Mouse (Mus musculus): ENCODE results near the gene Snapc2. TPM values are rescaled to one million over a fixed set of nuclear protein-coding genes. Genes with fewer than 3 reads are reported as not detected.

The Snapc2 gene
- total and polyA plus RNA-seq, 2 experiments from 2014 or later: 26.7 to 84.9 TPM

GRCm38 (mm10) chr8:4227919-4228318 lies 25.0 kb upstream of the Snapc2 start:
- Histone ChIP-seq H3K4me2 (ENCODE audit: low read depth, low read length) (no peak overlapping the region), H3K9me3 (replicated peaks; ENCODE audit: control insufficient read depth, low read length) (no peaks in the 10 kb centered on the region), H3K9ac (replicated peaks; ENCODE audit: low read depth, low read length) (no peak overlapping the region), H3K27ac (ENCODE audit: low read depth) (no peak overlapping the region), H3K36me3 (replicated peaks; ENCODE audit: control insufficient read depth, insufficient read depth, low read length) (no peaks in the 10 kb centered on the region), H3K4me1 (ENCODE audit: control insufficient read depth, insufficient read depth) (0 out of 2 replicates have a peak, but pooled peaks cover 5% of the 10 kb centered on the region), H3K4me3 (ENCODE audit: low read depth, low read length) (no peak overlapping the region), H3K27me3 (ENCODE audit: control insufficient read depth, insufficient read depth, low read length) (peaks cover 29% of the 10 kb centered on the region)
- ATAC-seq (ENCODE audit: insufficient read depth, low read depth) (no peak), DNase-seq (ENCODE audit: low spot score) (no peak)
- TF ChIP-seq CTCF (IDR thresholded peaks at IDR 0.05; ENCODE audit: low read depth): no peak
- TF ChIP-seq EP300 (IDR thresholded peaks at IDR 0.05; ENCODE audit: low read depth): no peak
- WGBS: 89% methylated on average over 4 of the region's 4 CpGs

GRCm38 (mm10) chr8:4229784-4230183 lies 23.1 kb upstream of the Snapc2 start:
- TF ChIP-seq EP300 (IDR thresholded peaks at IDR 0.05; ENCODE audit: low read depth): no peak
- TF ChIP-seq CTCF (IDR thresholded peaks at IDR 0.05; ENCODE audit: low read depth): no peak
- Histone ChIP-seq H3K27me3 (ENCODE audit: control insufficient read depth, insufficient read depth, low read length) (peaks cover 29% of the 10 kb centered on the region), H3K27ac (ENCODE audit: low read depth) (no peak overlapping the region), H3K9ac (replicated peaks; ENCODE audit: low read depth, low read length) (no peak overlapping the region), H3K4me3 (ENCODE audit: low read depth, low read length) (no peak overlapping the region), H3K36me3 (replicated peaks; ENCODE audit: control insufficient read depth, insufficient read depth, low read length) (no peaks in the 10 kb centered on the region), H3K9me3 (replicated peaks; ENCODE audit: control insufficient read depth, low read length) (no peaks in the 10 kb centered on the region), H3K4me2 (ENCODE audit: low read depth, low read length) (no peak overlapping the region), H3K4me1 (ENCODE audit: control insufficient read depth, insufficient read depth) (0 out of 2 replicates have a peak, but pooled peaks cover 5% of the 10 kb centered on the region)
- no peak for ATAC-seq (ENCODE audit: insufficient read depth, low read depth)
- 59% methylated on average over 5 of the region's 5 CpGs for WGBS
- DNase-seq (ENCODE audit: low spot score): no peak

GRCm38 (mm10) chr8:4230612-4231351 lies 22.1 kb upstream of the Snapc2 start:
- Histone ChIP-seq H3K27ac (ENCODE audit: low read depth) (no peak overlapping the region), H3K4me1 (ENCODE audit: control insufficient read depth, insufficient read depth) (0 out of 2 replicates have a peak, but pooled peaks cover 5% of the 10 kb centered on the region), H3K36me3 (replicated peaks; ENCODE audit: control insufficient read depth, insufficient read depth, low read length) (no peaks in the 10 kb centered on the region), H3K27me3 (ENCODE audit: control insufficient read depth, insufficient read depth, low read length) (peaks cover 29% of the 10 kb centered on the region), H3K9ac (replicated peaks; ENCODE audit: low read depth, low read length) (no peak overlapping the region), H3K4me2 (ENCODE audit: low read depth, low read length) (no peak overlapping the region), H3K4me3 (ENCODE audit: low read depth, low read length) (no peak overlapping the region), H3K9me3 (replicated peaks; ENCODE audit: control insufficient read depth, low read length) (no peaks in the 10 kb centered on the region)
- 46% methylated on average over 10 of the region's 10 CpGs for WGBS
- ATAC-seq (ENCODE audit: insufficient read depth, low read depth) (no peak), DNase-seq (ENCODE audit: low spot score) (no peak)
- TF ChIP-seq CTCF (IDR thresholded peaks at IDR 0.05; ENCODE audit: low read depth): no peak
- TF ChIP-seq EP300 (IDR thresholded peaks at IDR 0.05; ENCODE audit: low read depth): no peak

GRCm38 (mm10) chr8:4237814-4238433 lies 15.0 kb upstream of the Snapc2 start:
- ATAC-seq (ENCODE audit: insufficient read depth, low read depth) (no peak), DNase-seq (ENCODE audit: low spot score) (peak; percentile 14)
- Histone ChIP-seq H3K9ac (replicated peaks; ENCODE audit: low read depth, low read length) (peak overlapping the region; percentile 76), H3K36me3 (replicated peaks; ENCODE audit: control insufficient read depth, insufficient read depth, low read length) (peaks cover 12% of the 10 kb centered on the region), H3K27ac (ENCODE audit: low read depth) (peak overlapping the region; percentile 97), H3K27me3 (ENCODE audit: control insufficient read depth, insufficient read depth, low read length) (no peaks in the 10 kb centered on the region), H3K9me3 (replicated peaks; ENCODE audit: control insufficient read depth, low read length) (no peaks in the 10 kb centered on the region), H3K4me1 (ENCODE audit: control insufficient read depth, insufficient read depth) (peaks cover 22% of the 10 kb centered on the region), H3K4me2 (ENCODE audit: low read depth, low read length) (peak overlapping the region; percentile 79), H3K4me3 (ENCODE audit: low read depth, low read length) (peak overlapping the region; percentile 92)
- 16% methylated on average over 15 of the region's 15 CpGs for WGBS
- no peak for TF ChIP-seq CTCF (IDR thresholded peaks at IDR 0.05; ENCODE audit: low read depth)
- TF ChIP-seq EP300 (IDR thresholded peaks at IDR 0.05; ENCODE audit: low read depth): no peak

GRCm38 (mm10) chr8:4238434-4239192 lies 14.3 kb upstream of the Snapc2 start, which contains the start of the genes Map2k7 and Gm49320:
Map2k7 (plus strand) TSS chr8:4238740.
Gm49320 (plus strand) TSS chr8:4238865.
- DNase-seq (ENCODE audit: low spot score) (peak; percentile 98), ATAC-seq (ENCODE audit: insufficient read depth, low read depth) (peak; percentile 96)
- H3K36me3 ChIP-seq (replicated peaks; ENCODE audit: control insufficient read depth, insufficient read depth, low read length): peaks cover 19% of the 10 kb centered on the region
- H3K27me3 ChIP-seq (ENCODE audit: control insufficient read depth, insufficient read depth, low read length): no peaks in the 10 kb centered on the region
- peak within 1 kb of the TSS; percentile 97 for H3K27ac ChIP-seq (ENCODE audit: low read depth)
- under 1% methylated on average over 61 of the region's 71 CpGs for WGBS
- H3K4me3 ChIP-seq (ENCODE audit: low read depth, low read length): peak within 1 kb of the TSS; percentile 92
- H3K9ac ChIP-seq (replicated peaks; ENCODE audit: low read depth, low read length): peak within 1 kb of the TSS; percentile 83
- H3K9me3 ChIP-seq (replicated peaks; ENCODE audit: control insufficient read depth, low read length): no peaks in the 10 kb centered on the region
- peak within 1 kb of the TSS; percentile 91 for H3K4me2 ChIP-seq (ENCODE audit: low read depth, low read length)
- peaks cover 22% of the 10 kb centered on the region for H3K4me1 ChIP-seq (ENCODE audit: control insufficient read depth, insufficient read depth)
- TF ChIP-seq EP300 (IDR thresholded peaks at IDR 0.05; ENCODE audit: low read depth) (peak; percentile 61; the same call in 1 of the 2 replicates), CTCF (IDR thresholded peaks at IDR 0.05; ENCODE audit: low read depth) (peak; percentile 47)
